13 mouse cellular contexts compared by ENCODE assay signal in genomic region chr8:70278175-70278574, GRCm38 (mm10). TPM values are rescaled to one million over a fixed set of nuclear protein-coding genes. Genes with fewer than 3 reads are reported as not detected.
A peak's percentile ranks its signal among the peaks of the same experiment; 100 is the strongest.
DNase-seq lines count a peak whose midpoint lies in the region; ATAC-seq and TF ChIP-seq lines count a peak whose summit lies in the region.
"Had no signal": no experiment of that assay in that cellular context is flagged by ENCODE, and none has a peak within 500 bp of the region (broad histone marks: within the 10 kb centered on the region; RNA-seq: fewer than 3 reads in every experiment).

No protein-coding gene starts in this region.

- H3K36me3 ChIP-seq in heart, postnatal 0 days (replicated peaks; ENCODE audit: control insufficient read depth, insufficient read depth, low read length), result no peaks in the 10 kb centered on the region
- no peaks in the 10 kb centered on the region for H3K36me3 ChIP-seq in midbrain, embryonic 10.5 days
- H3K36me3 ChIP-seq in midbrain, embryonic 16.5 days (ENCODE audit: control insufficient read depth, insufficient read depth, low read length), result no peaks in the 10 kb centered on the region
- H3K36me3 ChIP-seq in intestine, postnatal 0 days (ENCODE audit: control insufficient read depth, insufficient read depth), result no peaks in the 10 kb centered on the region
- H3K36me3 ChIP-seq in liver, postnatal 0 days (replicated peaks; ENCODE audit: insufficient read depth, low read length), result no peaks in the 10 kb centered on the region
- H3K36me3 ChIP-seq in hindbrain, embryonic 12.5 days, result no peaks in the 10 kb centered on the region

- H3K9ac ChIP-seq in heart, postnatal 0 days (replicated peaks; ENCODE audit: low read depth, low read length), result 0 out of 2 replicates have a peak overlapping the region, but pooled peaks have one; percentile 0
- no peak overlapping the region for H3K9ac ChIP-seq in midbrain, embryonic 16.5 days (ENCODE audit: low read depth, low read length)
- 0 out of 2 replicates have a peak overlapping the region, but pooled peaks have one; percentile 17 for H3K9ac ChIP-seq in intestine, postnatal 0 days (ENCODE audit: low read depth, low read length)
- H3K9ac ChIP-seq in liver, postnatal 0 days (replicated peaks), result no peak overlapping the region
- no peak overlapping the region for H3K9ac ChIP-seq in hindbrain, embryonic 12.5 days

- H3K9me3 ChIP-seq in heart, postnatal 0 days (replicated peaks; ENCODE audit: control insufficient read depth, low read length), result no peaks in the 10 kb centered on the region
- H3K9me3 ChIP-seq in midbrain, embryonic 10.5 days (replicated peaks), result no peaks in the 10 kb centered on the region
- H3K9me3 ChIP-seq in midbrain, embryonic 16.5 days (replicated peaks; ENCODE audit: control insufficient read depth, low read length, poor library complexity, severe bottlenecking), result no peaks in the 10 kb centered on the region
- H3K9me3 ChIP-seq in intestine, postnatal 0 days (ENCODE audit: control insufficient read depth), result no peaks in the 10 kb centered on the region
- H3K9me3 ChIP-seq in liver, postnatal 0 days (ENCODE audit: low read length), result no peaks in the 10 kb centered on the region
- no peaks in the 10 kb centered on the region for H3K9me3 ChIP-seq in hindbrain, embryonic 12.5 days (replicated peaks)

- H3K4me3 ChIP-seq in heart, postnatal 0 days (ENCODE audit: low read depth, low read length), result no peak overlapping the region
- no peak overlapping the region; the same call in 1 of the 2 replicates for H3K4me3 ChIP-seq in midbrain, embryonic 10.5 days
- H3K4me3 ChIP-seq in midbrain, embryonic 16.5 days (ENCODE audit: low read depth, low read length), result no peak overlapping the region
- no peak overlapping the region for H3K4me3 ChIP-seq in intestine, postnatal 0 days (ENCODE audit: low read depth, low read length)
- H3K4me3 ChIP-seq in liver, postnatal 0 days (ENCODE audit: low read depth, low read length), result no peak overlapping the region
- no peak overlapping the region for H3K4me3 ChIP-seq in hindbrain, embryonic 12.5 days
- H3K4me3 ChIP-seq: erythroblast, embryonic 14.5 days had no signal

- no peak for TF ChIP-seq CTCF in heart, postnatal 0 days (IDR thresholded peaks at IDR 0.05; ENCODE audit: low read depth)
- no peak for TF ChIP-seq CTCF in intestine, postnatal 0 days (IDR thresholded peaks at IDR 0.05; ENCODE audit: low read depth)
- no peak for TF ChIP-seq CTCF in liver, postnatal 0 days (IDR thresholded peaks at IDR 0.05; ENCODE audit: low read depth)

- no peak for TF ChIP-seq EP300 in heart, postnatal 0 days (IDR thresholded peaks at IDR 0.05; ENCODE audit: low read depth)
- no peak for TF ChIP-seq EP300 in liver, postnatal 0 days (IDR thresholded peaks at IDR 0.05; ENCODE audit: low read depth)

- ATAC-seq in heart, postnatal 0 days (ENCODE audit: insufficient read depth, low read depth), result no peak
- ATAC-seq in midbrain, embryonic 16.5 days, result no peak
- no peak for ATAC-seq in intestine, postnatal 0 days
- no peak for ATAC-seq in liver, postnatal 0 days
- no peak for ATAC-seq in hindbrain, embryonic 12.5 days (ENCODE audit: low FRiP score)

- no peaks in the 10 kb centered on the region for H3K27me3 ChIP-seq in heart, postnatal 0 days (ENCODE audit: control insufficient read depth, insufficient read depth, low read length)
- no peaks in the 10 kb centered on the region for H3K27me3 ChIP-seq in midbrain, embryonic 10.5 days (ENCODE audit: low read depth, poor library complexity, severe bottlenecking)
- H3K27me3 ChIP-seq in midbrain, embryonic 16.5 days (ENCODE audit: control insufficient read depth, insufficient read depth, low read depth, low read length), result no peaks in the 10 kb centered on the region
- no peaks in the 10 kb centered on the region for H3K27me3 ChIP-seq in intestine, postnatal 0 days (replicated peaks; ENCODE audit: control insufficient read depth, insufficient read depth, low read length)
- 0 out of 2 replicates have a peak, but pooled peaks cover 5% of the 10 kb centered on the region for H3K27me3 ChIP-seq in liver, postnatal 0 days (ENCODE audit: insufficient read depth, low read length)
- H3K27me3 ChIP-seq in hindbrain, embryonic 12.5 days, result no peaks in the 10 kb centered on the region

- no peak overlapping the region for H3K27ac ChIP-seq in heart, postnatal 0 days (ENCODE audit: low read depth)
- H3K27ac ChIP-seq in midbrain, embryonic 10.5 days (replicated peaks), result peak overlapping the region; percentile 55
- H3K27ac ChIP-seq in midbrain, embryonic 16.5 days (ENCODE audit: low read length), result no peak overlapping the region
- H3K27ac ChIP-seq in intestine, postnatal 0 days (ENCODE audit: low read depth, low read length), result no peak overlapping the region
- no peak overlapping the region for H3K27ac ChIP-seq in liver, postnatal 0 days (ENCODE audit: low read depth)
- no peak overlapping the region for H3K27ac ChIP-seq in hindbrain, embryonic 12.5 days

- peaks cover 13% of the 10 kb centered on the region for H3K4me1 ChIP-seq in heart, postnatal 0 days (ENCODE audit: control insufficient read depth, insufficient read depth)
- H3K4me1 ChIP-seq in midbrain, embryonic 10.5 days, result peaks cover 34% of the 10 kb centered on the region
- H3K4me1 ChIP-seq in midbrain, embryonic 16.5 days (ENCODE audit: control insufficient read depth, insufficient read depth, low read length), result peaks cover 4% of the 10 kb centered on the region
- H3K4me1 ChIP-seq in intestine, postnatal 0 days (replicated peaks; ENCODE audit: control insufficient read depth, insufficient read depth, low read length), result no peaks in the 10 kb centered on the region
- peaks cover 9% of the 10 kb centered on the region for H3K4me1 ChIP-seq in liver, postnatal 0 days (ENCODE audit: insufficient read depth)
- 0 out of 2 replicates have a peak, but pooled peaks cover 3% of the 10 kb centered on the region for H3K4me1 ChIP-seq in hindbrain, embryonic 12.5 days

- 45% methylated on average over 15 of the region's 15 CpGs for WGBS in heart, postnatal 0 days
- 77% methylated on average over 15 of the region's 15 CpGs for WGBS in midbrain, embryonic 10.5 days
- 70% methylated on average over 15 of the region's 15 CpGs for WGBS in midbrain, embryonic 16.5 days
- WGBS in intestine, postnatal 0 days, result 53% methylated on average over 15 of the region's 15 CpGs
- WGBS in liver, postnatal 0 days (ENCODE audit: insufficient replicate concordance), result 39% methylated on average over 15 of the region's 15 CpGs
- 68% methylated on average over 15 of the region's 15 CpGs for WGBS in hindbrain, embryonic 12.5 days

- DNase-seq in heart, postnatal 0 days (ENCODE audit: low spot score), result no peak
- no peak for DNase-seq in heart, adult 8-10 months (ENCODE audit: low spot score)
- DNase-seq in midbrain, embryonic 10.5 days (ENCODE audit: low spot score), result no peak
- DNase-seq in liver, postnatal 0 days, result no peak
- DNase-seq in adrenal gland, postnatal 4 days (ENCODE audit: low spot score in 2 of 2), result no peak
- DNase-seq: adrenal gland, postnatal 25 days; cerebellum, adult 9-10 months; kidney, postnatal 14 days had no signal

- H3K4me2 ChIP-seq in heart, postnatal 0 days (ENCODE audit: low read depth, low read length), result no peak overlapping the region
- no peak overlapping the region for H3K4me2 ChIP-seq in midbrain, embryonic 16.5 days (ENCODE audit: low read length)
- no peak overlapping the region for H3K4me2 ChIP-seq in intestine, postnatal 0 days (replicated peaks; ENCODE audit: low read depth)
- 0 out of 2 replicates have a peak overlapping the region, but pooled peaks have one; percentile 32 for H3K4me2 ChIP-seq in liver, postnatal 0 days (ENCODE audit: low read depth, low read length)
- no peak overlapping the region for H3K4me2 ChIP-seq in hindbrain, embryonic 12.5 days (replicated peaks)

RNA-seq across cellular contexts. Expression of gene Homer3, which starts 4.5 kb away (rescaled TPM):
- total RNA-seq in heart, postnatal 0 days (2014; rRNA removed; ENCODE audit: low replicate concordance), result 29.1 and 38.9 TPM in 2 replicates
- 19.5 TPM in 2 replicates for polyA plus RNA-seq in heart, postnatal 0 days (2015; fragmentation: Nextera tagmentation; extraction: Ambion mirVana)
- total RNA-seq in heart, adult 8-10 months (2022), result 1 to 10 TPM; 7.8 to 9.1 (median 8.0) TPM
- 102 and 111 TPM in 2 replicates for polyA plus RNA-seq in midbrain, embryonic 10.5 days (2016; fragmentation: Nextera tagmentation; extraction: Ambion mirVana)
- 26.3 and 29.9 TPM in 2 replicates for polyA plus RNA-seq in midbrain, embryonic 16.5 days (2015; fragmentation: Nextera tagmentation; extraction: Ambion mirVana)
- 18.5 and 18.7 TPM in 2 replicates for polyA plus RNA-seq in intestine, postnatal 0 days (2015; fragmentation: Nextera tagmentation; extraction: Ambion mirVana)
- 4.3 and 5.6 TPM in 2 replicates for polyA plus RNA-seq in liver, postnatal 0 days (2015; fragmentation: Nextera tagmentation; extraction: Ambion mirVana)
- total RNA-seq in adrenal gland, postnatal 4 days (2021), result 10 to 100 TPM; 44.8 to 50.6 TPM
- polyA plus RNA-seq in hindbrain, embryonic 12.5 days (2016; fragmentation: Nextera tagmentation; extraction: Ambion mirVana), result 80.7 and 81.1 TPM in 2 replicates

RNA-seq across cellular contexts. Expression of gene Ddx49, which starts 24.1 kb away (rescaled TPM):
- total RNA-seq in heart, postnatal 0 days (2014; rRNA removed; ENCODE audit: low replicate concordance), result 33.1 and 35.6 TPM in 2 replicates
- polyA plus RNA-seq in heart, postnatal 0 days (2015; fragmentation: Nextera tagmentation; extraction: Ambion mirVana), result 24.4 and 26.7 TPM in 2 replicates
- total RNA-seq in heart, adult 8-10 months (2022), result 10 to 100 TPM; 26.0 to 34.5 (median 31.9) TPM
- 56.4 and 57.4 TPM in 2 replicates for polyA plus RNA-seq in midbrain, embryonic 10.5 days (2016; fragmentation: Nextera tagmentation; extraction: Ambion mirVana)
- polyA plus RNA-seq in midbrain, embryonic 16.5 days (2015; fragmentation: Nextera tagmentation; extraction: Ambion mirVana), result 40.3 and 45.0 TPM in 2 replicates
- polyA plus RNA-seq in intestine, postnatal 0 days (2015; fragmentation: Nextera tagmentation; extraction: Ambion mirVana), result 32.9 and 34.5 TPM in 2 replicates
- 15.2 and 16.3 TPM in 2 replicates for polyA plus RNA-seq in liver, postnatal 0 days (2015; fragmentation: Nextera tagmentation; extraction: Ambion mirVana)
- total RNA-seq in adrenal gland, postnatal 4 days (2021), result 10 to 100 TPM; 83.3 to 86.8 TPM
- 49.9 and 50.8 TPM in 2 replicates for polyA plus RNA-seq in hindbrain, embryonic 12.5 days (2016; fragmentation: Nextera tagmentation; extraction: Ambion mirVana)

RNA-seq across cellular contexts. Expression of gene Cope, which starts 24.1 kb away (rescaled TPM):
- total RNA-seq in heart, postnatal 0 days (2014; rRNA removed; ENCODE audit: low replicate concordance), result 154 and 193 TPM in 2 replicates
- 294 and 295 TPM in 2 replicates for polyA plus RNA-seq in heart, postnatal 0 days (2015; fragmentation: Nextera tagmentation; extraction: Ambion mirVana)
- 100 to 1,000 TPM; 148 to 165 (median 161) TPM for total RNA-seq in heart, adult 8-10 months (2022)
- 308 and 311 TPM in 2 replicates for polyA plus RNA-seq in midbrain, embryonic 10.5 days (2016; fragmentation: Nextera tagmentation; extraction: Ambion mirVana)
- polyA plus RNA-seq in midbrain, embryonic 16.5 days (2015; fragmentation: Nextera tagmentation; extraction: Ambion mirVana), result 261 and 268 TPM in 2 replicates
- 338 and 383 TPM in 2 replicates for polyA plus RNA-seq in intestine, postnatal 0 days (2015; fragmentation: Nextera tagmentation; extraction: Ambion mirVana)
- 162 and 171 TPM in 2 replicates for polyA plus RNA-seq in liver, postnatal 0 days (2015; fragmentation: Nextera tagmentation; extraction: Ambion mirVana)
- total RNA-seq in adrenal gland, postnatal 4 days (2021), result 100 to 1,000 TPM; 188 to 192 TPM
- 216 and 260 TPM in 2 replicates for polyA plus RNA-seq in hindbrain, embryonic 12.5 days (2016; fragmentation: Nextera tagmentation; extraction: Ambion mirVana)

RNA-seq across cellular contexts. Expression of gene Cers1, which starts 37.4 kb away (rescaled TPM):
- total RNA-seq in heart, postnatal 0 days (2014; rRNA removed; ENCODE audit: low replicate concordance), result 0.80 TPM in 1 of 2 replicates, not detected in the other
- 0.27 and 0.59 TPM in 2 replicates for polyA plus RNA-seq in heart, postnatal 0 days (2015; fragmentation: Nextera tagmentation; extraction: Ambion mirVana)
- under 1 TPM; 0.14 to 0.53 (median 0.38) TPM for total RNA-seq in heart, adult 8-10 months (2022)
- polyA plus RNA-seq in midbrain, embryonic 10.5 days (2016; fragmentation: Nextera tagmentation; extraction: Ambion mirVana), result 4.6 and 5.3 TPM in 2 replicates
- 40.3 and 42.1 TPM in 2 replicates for polyA plus RNA-seq in midbrain, embryonic 16.5 days (2015; fragmentation: Nextera tagmentation; extraction: Ambion mirVana)
- polyA plus RNA-seq in intestine, postnatal 0 days (2015; fragmentation: Nextera tagmentation; extraction: Ambion mirVana), result 1.3 and 1.7 TPM in 2 replicates
- polyA plus RNA-seq in liver, postnatal 0 days (2015; fragmentation: Nextera tagmentation; extraction: Ambion mirVana), result 0.12 TPM in 1 of 2 replicates, not detected in the other
- total RNA-seq in adrenal gland, postnatal 4 days (2021), result 1 to 10 TPM; 6.8 to 7.2 TPM
- polyA plus RNA-seq in hindbrain, embryonic 12.5 days (2016; fragmentation: Nextera tagmentation; extraction: Ambion mirVana), result 16.3 and 17.8 TPM in 2 replicates
- total RNA-seq: neutrophil, adult 5-6 weeks had no signal
- polyA plus RNA-seq: erythroblast, embryonic 14.5 days had no signal

RNA-seq across cellular contexts. Expression of gene Armc6, which starts 43.9 kb away (rescaled TPM):
- 20.1 and 26.5 TPM in 2 replicates for total RNA-seq in heart, postnatal 0 days (2014; rRNA removed; ENCODE audit: low replicate concordance)
- polyA plus RNA-seq in heart, postnatal 0 days (2015; fragmentation: Nextera tagmentation; extraction: Ambion mirVana), result 11.9 and 13.1 TPM in 2 replicates
- total RNA-seq in heart, adult 8-10 months (2022), result 1 to 10 TPM; 6.8 to 9.0 (median 7.4) TPM
- polyA plus RNA-seq in midbrain, embryonic 10.5 days (2016; fragmentation: Nextera tagmentation; extraction: Ambion mirVana), result 35.7 and 38.8 TPM in 2 replicates
- 116 and 133 TPM in 2 replicates for polyA plus RNA-seq in midbrain, embryonic 16.5 days (2015; fragmentation: Nextera tagmentation; extraction: Ambion mirVana)
- 10.0 and 11.2 TPM in 2 replicates for polyA plus RNA-seq in intestine, postnatal 0 days (2015; fragmentation: Nextera tagmentation; extraction: Ambion mirVana)
- 5.3 and 6.3 TPM in 2 replicates for polyA plus RNA-seq in liver, postnatal 0 days (2015; fragmentation: Nextera tagmentation; extraction: Ambion mirVana)
- total RNA-seq in adrenal gland, postnatal 4 days (2021), result 10 to 100 TPM; 10.1 to 15.1 TPM
- polyA plus RNA-seq in hindbrain, embryonic 12.5 days (2016; fragmentation: Nextera tagmentation; extraction: Ambion mirVana), result 48.4 and 49.2 TPM in 2 replicates

Comparison
In these comparisons a context has a peak if more than half of its experiments do, and no peak if none do; other contexts are left out.
1. H3K9ac ChIP-seq: peak in heart, postnatal 0 days (single experiment) and intestine, postnatal 0 days (single experiment); none in midbrain, embryonic 16.5 days (single experiment), liver, postnatal 0 days (single experiment) and hindbrain, embryonic 12.5 days (single experiment).